Mouse (Mus musculus) heart, adult 2 months (tissue): Measurements from ENCODE around the gene 1700025G04Rik.

ENCODE experiments used
- CTCF ChIP-seq: fragments of 200-600 bp; IDR thresholded peaks from 2 replicates; pipeline ENCODE4 v1.8.1; 2022; ENCODE audit warnings: antibody characterized with exemption, mild to moderate bottlenecking, moderate library complexity
- EP300 ChIP-seq: fragments of 200-500 bp; IDR thresholded peaks from 2 replicates; pipeline ENCODE4 v1.6.1; 2011; ENCODE audit warnings: low read depth, low read length, control low read depth; ENCODE audit not compliant: insufficient read depth
- POLR2A ChIP-seq: fragments of 200-500 bp; IDR thresholded peaks from 2 replicates; pipeline ENCODE4 v1.6.1; 2011; ENCODE audit warnings: mild to moderate bottlenecking, low read depth, low read length, control low read depth; ENCODE audit not compliant: insufficient read depth

- TF ChIP-seq POLR2A (no peak), EP300 (no peak), CTCF (no peak)
These were observed 156.3 kb downstream of the 1700025G04Rik start for GRCm38 (mm10) chr1:151933605-151934004.
